Mouse (Mus musculus): ENCODE measurements around the gene Them5. TPM values are rescaled to one million over a fixed set of nuclear protein-coding genes. Genes with fewer than 3 reads are reported as not detected.

The Them5 gene
- polyA plus RNA-seq, 1 experiment from 2014 or later = not detected

DNA sequence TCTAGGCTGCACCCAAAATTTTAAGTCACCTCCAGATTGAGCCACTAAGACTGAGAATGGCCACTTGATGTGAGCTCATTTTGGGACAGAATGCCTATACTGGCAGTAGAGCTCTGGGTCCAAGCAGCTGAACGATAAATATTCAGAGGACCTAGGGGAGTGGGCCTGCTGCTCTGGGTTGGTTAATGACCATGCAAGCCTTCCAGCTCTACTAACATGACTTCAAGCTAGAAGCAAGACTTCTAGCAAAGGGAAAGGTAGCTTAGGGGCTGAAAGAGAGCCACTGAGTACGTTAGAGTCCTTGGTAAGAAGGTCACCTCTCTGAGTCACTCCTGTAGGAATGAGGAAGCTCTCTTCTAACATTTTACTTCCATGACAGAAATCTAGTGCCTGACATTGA, 50.2 kb downstream of the Them5 start:
- Histone ChIP-seq H3K4me3 (no peak overlapping the region), H3K9me3 (no peaks in the 10 kb centered on the region), H3K27ac (no peak overlapping the region), H3K36me3 (replicated peaks) (no peaks in the 10 kb centered on the region), H3K4me1 (no peaks in the 10 kb centered on the region; the same call in 1 of the 2 replicates), H3K27me3 (ENCODE audit: poor library complexity, severe bottlenecking) (peaks cover 9% of the 10 kb centered on the region)
- no peak for DNase-seq (ENCODE audit: extremely low spot score, low spot score)
- WGBS = 77% methylated on average over 2 of the region's 2 CpGs

- Histone ChIP-seq H3K9me3 (no peaks in the 10 kb centered on the region), H3K36me3 (replicated peaks) (no peaks in the 10 kb centered on the region), H3K4me3 (no peak overlapping the region), H3K27ac (no peak overlapping the region), H3K4me1 (no peaks in the 10 kb centered on the region; the same call in 1 of the 2 replicates), H3K27me3 (ENCODE audit: poor library complexity, severe bottlenecking) (peaks cover 18% of the 10 kb centered on the region)
- no peak for DNase-seq (ENCODE audit: extremely low spot score, low spot score)
- WGBS = 78% methylated on average over 4 of the region's 4 CpGs
Observed at GRCm38 (mm10) chr3:94393049-94393448, 51.1 kb downstream of the Them5 start.

GRCm38 (mm10) chr3:94396336-94396735, 54.4 kb downstream of the Them5 start:
- no peak overlapping the region for H3K4me3 ChIP-seq
- H3K4me1 ChIP-seq = peaks cover 19% of the 10 kb centered on the region
- H3K27ac ChIP-seq = no peak overlapping the region
- H3K27me3 ChIP-seq (ENCODE audit: poor library complexity, severe bottlenecking) = peaks cover 51% of the 10 kb centered on the region
- H3K9me3 ChIP-seq = no peaks in the 10 kb centered on the region
- DNase-seq (ENCODE audit: extremely low spot score, low spot score) = no peak
- no peaks in the 10 kb centered on the region for H3K36me3 ChIP-seq (replicated peaks)
- 72% methylated on average over 1 of the region's 1 CpGs for WGBS

DNA sequence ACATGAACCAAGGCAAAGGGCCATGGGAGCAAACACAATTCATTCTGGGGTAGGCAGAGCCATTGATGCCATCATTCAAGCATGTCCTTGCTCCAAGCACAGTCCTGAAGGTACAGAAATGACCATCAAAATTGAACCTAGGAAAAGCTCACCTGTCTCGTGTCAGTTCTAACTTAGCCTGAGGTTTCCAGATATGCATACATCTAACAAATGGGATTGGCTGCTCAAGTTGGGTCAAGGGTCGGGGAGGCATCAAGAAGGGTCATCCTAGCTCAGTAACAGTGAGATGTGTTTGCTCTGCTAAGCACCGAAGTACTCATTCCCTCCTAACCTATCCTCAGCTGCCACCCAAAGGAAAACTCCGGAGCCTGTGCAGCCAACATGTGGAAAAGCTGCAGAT, 55.0 kb downstream of the Them5 start:
- WGBS = 86% methylated on average over 4 of the region's 4 CpGs
- no peaks in the 10 kb centered on the region for H3K9me3 ChIP-seq
- peaks cover 19% of the 10 kb centered on the region for H3K4me1 ChIP-seq
- H3K27ac ChIP-seq = no peak overlapping the region
- H3K4me3 ChIP-seq = no peak overlapping the region
- peaks cover 56% of the 10 kb centered on the region for H3K27me3 ChIP-seq (ENCODE audit: poor library complexity, severe bottlenecking)
- DNase-seq (ENCODE audit: extremely low spot score, low spot score) = no peak
- H3K36me3 ChIP-seq (replicated peaks) = no peaks in the 10 kb centered on the region

Other genes starting within 250 kb of the Them5 start
- not detected in 2 replicates for gene Gm10696, start 163.9 kb upstream of the Them5 start, polyA plus RNA-seq (2016; fragmentation: Nextera tagmentation; extraction: Ambion mirVana)
- gene Gm5286, start 145.4 kb upstream of the Them5 start, polyA plus RNA-seq (2016; fragmentation: Nextera tagmentation; extraction: Ambion mirVana) = not detected in 2 replicates
- gene Gm4778, start 78.1 kb upstream of the Them5 start, polyA plus RNA-seq (2016; fragmentation: Nextera tagmentation; extraction: Ambion mirVana) = not detected in 2 replicates
- gene Them4, start 32.0 kb upstream of the Them5 start, polyA plus RNA-seq (2016; fragmentation: Nextera tagmentation; extraction: Ambion mirVana) = 6.7 and 8.1 TPM in 2 replicates
- gene C2cd4d, start 20.3 kb downstream of the Them5 start, polyA plus RNA-seq (2016; fragmentation: Nextera tagmentation; extraction: Ambion mirVana) = 0.11 and 0.40 TPM in 2 replicates
- gene Rorc, start 30.7 kb downstream of the Them5 start, polyA plus RNA-seq (2016; fragmentation: Nextera tagmentation; extraction: Ambion mirVana) = 0.16 and 0.36 TPM in 2 replicates
- 0.15 and 0.21 TPM in 2 replicates for gene Lingo4, start 56.4 kb downstream of the Them5 start, polyA plus RNA-seq (2016; fragmentation: Nextera tagmentation; extraction: Ambion mirVana)
- gene Tdrkh, start 71.2 kb downstream of the Them5 start, polyA plus RNA-seq (2016; fragmentation: Nextera tagmentation; extraction: Ambion mirVana) = 37.6 and 38.1 TPM in 2 replicates
- 70.9 and 74.5 TPM in 2 replicates for gene Mrpl9, start 101.2 kb downstream of the Them5 start, polyA plus RNA-seq (2016; fragmentation: Nextera tagmentation; extraction: Ambion mirVana)
- gene Oaz3, start 101.8 kb downstream of the Them5 start, polyA plus RNA-seq (2016; fragmentation: Nextera tagmentation; extraction: Ambion mirVana) = 0.62 and 0.81 TPM in 2 replicates
- gene Celf3, start 136.2 kb downstream of the Them5 start, polyA plus RNA-seq (2016; fragmentation: Nextera tagmentation; extraction: Ambion mirVana) = 34.7 and 46.8 TPM in 2 replicates
- gene Riiad1, start 138.2 kb downstream of the Them5 start, polyA plus RNA-seq (2016; fragmentation: Nextera tagmentation; extraction: Ambion mirVana) = 6.0 and 6.9 TPM in 2 replicates
- gene Snx27, start 240.6 kb downstream of the Them5 start, polyA plus RNA-seq (2016; fragmentation: Nextera tagmentation; extraction: Ambion mirVana) = 41.2 and 46.5 TPM in 2 replicates